Mouse (Mus musculus): ENCODE results near the gene Stk11. TPM values are rescaled to one million over a fixed set of nuclear protein-coding genes. Genes with fewer than 3 reads are reported as not detected.
A peak's percentile ranks its signal among the peaks of the same experiment; 100 is the strongest.

Stk11 gene
- polyA plus RNA-seq, 1 experiment = 124 TPM

- Histone ChIP-seq H3K27ac (ENCODE audit: insufficient read depth, low read depth, low read length) (peak within 1 kb of the TSS; percentile 85), H3K27me3 (ENCODE audit: control insufficient read depth, insufficient read depth, low read length) (no peaks in the 10 kb centered on the region), H3K36me3 (ENCODE audit: control insufficient read depth, insufficient read depth, low read length) (peaks cover 24% of the 10 kb centered on the region), H3K4me3 (ENCODE audit: low read depth, low read length) (peak within 1 kb of the TSS; percentile 79), H3K4me1 (ENCODE audit: control insufficient read depth, insufficient read depth, insufficient read length, low read length) (peaks cover 11% of the 10 kb centered on the region)
- TF ChIP-seq CTCF (IDR thresholded peaks at IDR 0.05; ENCODE audit: extremely low read depth, insufficient read length, insufficient replicate concordance, low read depth, low read length) = no peak
- TF ChIP-seq POLR2A (IDR thresholded peaks at IDR 0.05; ENCODE audit: low read depth, low read length) = peak; percentile 37
- 7% methylated on average over 35 of the region's 35 CpGs for WGBS
Measured at GRCm38 (mm10) chr10:80172527-80173292, 57.1 kb downstream of the Stk11 start, which contains the start of gene 1600002K03Rik. TSS of gene 1600002K03Rik (plus strand) at chr10:80172944.

GRCm38 (mm10) chr10:80173358-80173757, 57.8 kb downstream of the Stk11 start:
- Histone ChIP-seq H3K27me3 (ENCODE audit: control insufficient read depth, insufficient read depth, low read length) (no peaks in the 10 kb centered on the region), H3K36me3 (ENCODE audit: control insufficient read depth, insufficient read depth, low read length) (peaks cover 24% of the 10 kb centered on the region), H3K4me3 (ENCODE audit: low read depth, low read length) (peak overlapping the region; percentile 79), H3K27ac (ENCODE audit: insufficient read depth, low read depth, low read length) (0 out of 2 replicates have a peak overlapping the region, but pooled peaks have one; percentile 11), H3K4me1 (ENCODE audit: control insufficient read depth, insufficient read depth, insufficient read length, low read length) (peaks cover 11% of the 10 kb centered on the region)
- WGBS = 4% methylated on average over 11 of the region's 11 CpGs
- no peak for TF ChIP-seq POLR2A (IDR thresholded peaks at IDR 0.05; ENCODE audit: low read depth, low read length)
- no peak for TF ChIP-seq CTCF (IDR thresholded peaks at IDR 0.05; ENCODE audit: extremely low read depth, insufficient read length, insufficient replicate concordance, low read depth, low read length)

GRCm38 (mm10) chr10:80173955-80174640, 58.5 kb downstream of the Stk11 start:
- WGBS = 85% methylated on average over 10 of the region's 10 CpGs
- H3K27ac ChIP-seq (ENCODE audit: insufficient read depth, low read depth, low read length) = no peak overlapping the region
- peaks cover 24% of the 10 kb centered on the region for H3K36me3 ChIP-seq (ENCODE audit: control insufficient read depth, insufficient read depth, low read length)
- H3K4me3 ChIP-seq (ENCODE audit: low read depth, low read length) = no peak overlapping the region
- TF ChIP-seq POLR2A (IDR thresholded peaks at IDR 0.05; ENCODE audit: low read depth, low read length) (no peak), CTCF (IDR thresholded peaks at IDR 0.05; ENCODE audit: extremely low read depth, insufficient read length, insufficient replicate concordance, low read depth, low read length) (no peak)
- peaks cover 6% of the 10 kb centered on the region for H3K4me1 ChIP-seq (ENCODE audit: control insufficient read depth, insufficient read depth, insufficient read length, low read length)
- H3K27me3 ChIP-seq (ENCODE audit: control insufficient read depth, insufficient read depth, low read length) = 0 out of 2 replicates have a peak, but pooled peaks cover 1% of the 10 kb centered on the region

- TF ChIP-seq CTCF (IDR thresholded peaks at IDR 0.05; ENCODE audit: extremely low read depth, insufficient read length, insufficient replicate concordance, low read depth, low read length) = peak; percentile 33; the same call in 1 of the 2 replicates
- TF ChIP-seq POLR2A (IDR thresholded peaks at IDR 0.05; ENCODE audit: low read depth, low read length) = no peak
- WGBS = 57% methylated on average over 2 of the region's 2 CpGs
- Histone ChIP-seq H3K4me3 (ENCODE audit: low read depth, low read length) (no peak overlapping the region), H3K36me3 (ENCODE audit: control insufficient read depth, insufficient read depth, low read length) (peaks cover 23% of the 10 kb centered on the region), H3K4me1 (ENCODE audit: control insufficient read depth, insufficient read depth, insufficient read length, low read length) (peaks cover 7% of the 10 kb centered on the region), H3K27ac (ENCODE audit: insufficient read depth, low read depth, low read length) (no peak overlapping the region), H3K27me3 (ENCODE audit: control insufficient read depth, insufficient read depth, low read length) (peaks cover 7% of the 10 kb centered on the region)
Measured at GRCm38 (mm10) chr10:80174705-80175104, 59.1 kb downstream of the Stk11 start.

- H3K36me3 ChIP-seq (ENCODE audit: control insufficient read depth, insufficient read depth, low read length) = peaks cover 13% of the 10 kb centered on the region
- peaks cover 9% of the 10 kb centered on the region for H3K4me1 ChIP-seq (ENCODE audit: control insufficient read depth, insufficient read depth, insufficient read length, low read length)
- peaks cover 11% of the 10 kb centered on the region for H3K27me3 ChIP-seq (ENCODE audit: control insufficient read depth, insufficient read depth, low read length)
- H3K27ac ChIP-seq (ENCODE audit: insufficient read depth, low read depth, low read length) = no peak overlapping the region
- 53% methylated on average over 4 of the region's 4 CpGs for WGBS
- H3K4me3 ChIP-seq (ENCODE audit: low read depth, low read length) = no peak overlapping the region
- TF ChIP-seq CTCF (IDR thresholded peaks at IDR 0.05; ENCODE audit: extremely low read depth, insufficient read length, insufficient replicate concordance, low read depth, low read length) = peak; percentile 60; the same call in 1 of the 2 replicates
- TF ChIP-seq POLR2A (IDR thresholded peaks at IDR 0.05; ENCODE audit: low read depth, low read length) = no peak
Measured at GRCm38 (mm10) chr10:80175536-80176269, 60.1 kb downstream of the Stk11 start.

- WGBS = 73% methylated on average over 5 of the region's 5 CpGs
- no peak overlapping the region for H3K4me3 ChIP-seq (ENCODE audit: low read depth, low read length)
Measured at GRCm38 (mm10) chr10:80176270-80176834, 60.7 kb downstream of the Stk11 start.

More at GRCm38 (mm10) chr10:80176270-80176834, 60.7 kb downstream of the Stk11 start:
- Histone ChIP-seq H3K4me1 (ENCODE audit: control insufficient read depth, insufficient read depth, insufficient read length, low read length) (peaks cover 9% of the 10 kb centered on the region), H3K27ac (ENCODE audit: insufficient read depth, low read depth, low read length) (no peak overlapping the region), H3K27me3 (ENCODE audit: control insufficient read depth, insufficient read depth, low read length) (peaks cover 11% of the 10 kb centered on the region), H3K36me3 (ENCODE audit: control insufficient read depth, insufficient read depth, low read length) (peaks cover 8% of the 10 kb centered on the region)
- TF ChIP-seq POLR2A (IDR thresholded peaks at IDR 0.05; ENCODE audit: low read depth, low read length) (no peak), CTCF (IDR thresholded peaks at IDR 0.05; ENCODE audit: extremely low read depth, insufficient read length, insufficient replicate concordance, low read depth, low read length) (no peak)
